Mouse (Mus musculus): ENCODE data around the gene Arl13a. TPM values are rescaled to one million over a fixed set of nuclear protein-coding genes. Genes with fewer than 3 reads are reported as not detected.
"Not testable (repeated sequence)": the region's sequence is repeated elsewhere in the genome, so short reads cannot be mapped to it uniquely, and the experiment has no call there.

Gene Arl13a
- total RNA-seq (2021) = not detected in 2 replicates
- long read RNA-seq = 0 reads

- not testable (repeated sequence) for DNase-seq
These were observed at the start of gene Arl13a for GRCm38 (mm10) chrX:134187201-134187600. Arl13a (plus strand) TSS chrX:134187501.

GRCm38 (mm10) chrX:134140024-134140423 is 47.3 kb upstream of the Arl13a start:
- DNase-seq = no peak

DNA sequence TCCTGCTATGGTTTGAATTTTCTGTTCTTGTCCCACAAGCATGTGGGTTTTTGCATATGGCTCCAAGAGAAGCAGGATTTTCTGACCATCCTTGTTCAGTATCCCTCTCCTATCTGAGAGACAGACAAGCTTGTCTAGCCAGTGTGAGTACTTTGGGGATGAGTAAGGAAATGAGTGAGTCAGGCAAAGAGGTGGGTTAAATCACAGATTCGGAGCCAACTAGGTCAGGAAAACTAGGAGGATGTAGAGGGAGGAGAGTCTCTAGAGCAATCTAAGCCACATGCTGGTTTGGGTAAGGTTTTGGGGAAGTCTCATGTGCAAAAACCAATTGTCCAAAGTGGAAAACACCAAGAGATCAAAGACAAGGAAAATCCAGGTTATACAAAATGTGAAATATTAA is 45.8 kb upstream of the Arl13a start:
- DNase-seq = no peak

- DNase-seq = no peak
These were observed 45.3 kb upstream of the Arl13a start for GRCm38 (mm10) chrX:134141986-134142385.

DNA sequence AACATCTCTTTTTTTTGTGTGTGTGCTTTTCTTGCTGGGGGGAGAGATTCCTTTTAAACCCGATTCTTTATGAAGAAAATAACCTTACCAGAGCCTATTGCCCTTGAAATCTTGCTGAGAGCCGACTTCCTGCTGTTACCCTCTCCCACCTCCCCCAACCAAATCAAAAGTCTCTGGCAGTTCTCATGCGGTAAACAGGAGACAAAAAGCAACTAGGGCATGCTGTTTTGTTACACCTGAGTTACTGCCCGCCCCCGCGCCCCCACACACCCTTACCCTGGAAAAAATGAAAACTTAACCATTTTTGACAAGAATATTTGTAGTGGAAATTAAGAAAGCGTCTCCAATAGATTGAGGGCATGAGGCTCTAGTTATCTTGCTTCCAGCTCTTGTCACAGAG is 29.1 kb upstream of the Arl13a start:
- DNase-seq = no peak

DNA sequence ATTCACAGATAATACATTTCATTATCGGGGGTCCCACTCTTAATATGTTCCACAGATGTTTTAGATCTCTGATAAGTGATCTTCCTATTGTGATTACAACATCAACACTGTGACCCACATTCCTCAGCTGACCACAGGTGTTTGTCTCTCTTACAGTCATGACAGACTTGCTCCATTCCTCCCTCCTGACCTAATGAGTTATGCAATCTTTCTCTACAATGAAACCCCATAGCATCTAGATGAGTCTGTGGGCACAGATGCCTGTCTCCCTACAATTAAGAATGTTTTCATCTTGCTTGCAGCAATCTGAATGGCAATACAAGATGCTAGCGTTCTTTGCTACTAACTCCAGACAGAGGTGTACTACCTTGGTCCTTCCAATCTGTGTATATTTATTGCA is 26.9 kb upstream of the Arl13a start:
- no peak for DNase-seq

DNA sequence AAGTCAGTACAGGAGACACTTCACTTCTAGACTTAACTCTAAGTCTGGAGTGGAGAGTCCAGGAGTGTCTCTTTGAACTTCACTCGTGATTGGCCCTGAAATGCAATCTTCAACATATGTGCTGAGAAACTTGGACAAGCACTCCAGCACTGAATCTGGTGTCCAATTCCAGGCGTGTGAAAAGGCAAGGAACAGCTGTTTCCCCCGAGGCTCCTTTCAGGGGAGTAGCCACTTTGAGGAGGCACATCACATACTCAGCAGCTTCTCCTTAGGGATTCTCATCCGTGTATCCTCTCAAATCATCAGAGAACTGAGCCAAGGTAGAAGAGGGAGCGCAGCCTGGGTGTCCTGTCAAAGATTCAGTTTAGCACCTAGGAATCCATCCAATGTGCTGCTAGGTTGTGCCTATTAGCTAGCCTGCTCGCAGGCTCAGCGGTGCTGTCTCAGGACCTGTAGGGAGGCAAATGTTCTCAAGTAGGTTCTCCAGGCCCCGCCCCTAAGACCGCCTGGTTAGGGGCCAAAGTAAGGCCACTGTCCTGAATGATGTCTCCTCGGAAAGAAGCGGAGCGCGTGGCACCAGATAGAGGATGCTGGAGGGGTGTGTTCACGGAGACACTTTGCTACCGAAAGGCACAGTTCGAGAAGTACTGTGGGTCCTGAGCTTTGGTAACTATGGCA is 25.1 kb upstream of the Arl13a start, which contains the start of gene Xkrx:
Gene Xkrx, minus strand, starts transcription at position 34 of the 678 bp plus-strand sequence.
- no peak for DNase-seq

- DNase-seq = no peak
These were observed 24.5 kb upstream of the Arl13a start for GRCm38 (mm10) chrX:134162826-134163225.

GRCm38 (mm10) chrX:134163484-134163883 is 23.8 kb upstream of the Arl13a start:
- no peak for DNase-seq

GRCm38 (mm10) chrX:134170584-134170983 is 16.7 kb upstream of the Arl13a start:
- no peak for DNase-seq

DNA sequence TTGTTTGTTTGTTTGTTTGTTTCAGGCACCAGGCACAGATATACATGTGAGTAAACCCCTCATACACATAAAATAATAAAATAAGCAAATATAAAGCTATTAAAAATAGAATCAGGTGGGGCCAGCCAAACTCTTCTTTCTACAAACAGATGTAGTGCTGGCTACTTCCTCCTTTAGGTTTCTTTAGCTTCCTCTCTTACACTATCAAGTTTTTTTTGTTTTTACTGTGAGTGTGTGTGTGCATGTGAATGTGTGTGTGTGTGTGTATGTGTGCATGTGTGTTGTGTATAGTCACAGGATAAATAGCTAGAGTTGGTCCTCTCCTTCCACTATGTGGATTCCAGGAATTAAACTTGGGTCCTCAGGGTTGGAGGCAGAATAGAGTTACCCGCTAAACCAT is 12.6 kb upstream of the Arl13a start:
- DNase-seq = no peak

GRCm38 (mm10) chrX:134208491-134208890 is 21.2 kb downstream of the Arl13a start:
- DNase-seq = no peak

- DNase-seq = no peak
These were observed 23.9 kb downstream of the Arl13a start for GRCm38 (mm10) chrX:134211151-134211642.

GRCm38 (mm10) chrX:134218161-134218560 is 30.9 kb downstream of the Arl13a start:
- no peak for DNase-seq

DNA sequence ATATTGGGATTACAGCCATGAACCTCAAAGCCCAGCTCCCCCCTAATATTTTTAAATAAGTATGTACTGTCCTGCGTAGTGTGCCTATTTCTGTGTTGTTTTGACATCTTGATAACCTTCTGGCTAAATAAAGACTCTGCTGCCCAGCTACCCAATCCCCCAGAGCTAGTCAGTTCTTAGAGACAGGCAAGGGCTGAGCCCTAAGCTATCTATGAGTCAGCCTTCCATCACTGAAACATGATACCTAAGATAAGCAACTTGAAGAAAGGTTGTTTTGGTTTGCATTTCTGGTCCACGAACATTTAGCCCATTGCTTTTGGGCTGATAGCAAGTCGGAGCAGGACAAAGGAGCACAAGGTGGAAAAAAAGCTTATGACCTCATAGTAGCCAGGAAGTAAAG is 33.3 kb downstream of the Arl13a start:
- no peak for DNase-seq

DNA sequence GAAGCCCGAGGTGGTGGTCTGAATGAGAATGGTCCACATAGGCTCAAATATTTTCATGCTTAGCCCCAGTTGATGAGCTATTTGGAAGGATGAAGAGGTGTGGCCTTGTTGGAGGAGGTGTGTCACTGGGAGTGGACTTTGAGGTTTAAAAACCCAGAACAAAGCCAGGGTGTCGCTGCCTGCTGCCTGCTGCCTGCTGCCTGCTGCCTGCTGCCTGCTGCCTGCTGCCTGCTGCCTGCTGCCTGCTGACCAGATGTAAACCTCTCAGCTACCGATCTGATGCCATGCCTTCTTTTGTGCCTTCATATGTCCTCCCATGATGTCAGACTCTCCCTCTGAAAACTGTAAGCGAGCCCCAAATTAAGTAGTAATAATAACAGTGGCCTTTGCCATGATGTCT is 34.6 kb downstream of the Arl13a start, which contains the start of gene Nox1:
Gene Nox1, minus strand, starts transcription at position 101 of the 400 bp plus-strand sequence.
- no peak for DNase-seq

- DNase-seq = no peak
These were observed 45.7 kb downstream of the Arl13a start for GRCm38 (mm10) chrX:134233048-134233447.

GRCm38 (mm10) chrX:134238266-134238665 is 51.0 kb downstream of the Arl13a start:
- no peak for DNase-seq

DNA sequence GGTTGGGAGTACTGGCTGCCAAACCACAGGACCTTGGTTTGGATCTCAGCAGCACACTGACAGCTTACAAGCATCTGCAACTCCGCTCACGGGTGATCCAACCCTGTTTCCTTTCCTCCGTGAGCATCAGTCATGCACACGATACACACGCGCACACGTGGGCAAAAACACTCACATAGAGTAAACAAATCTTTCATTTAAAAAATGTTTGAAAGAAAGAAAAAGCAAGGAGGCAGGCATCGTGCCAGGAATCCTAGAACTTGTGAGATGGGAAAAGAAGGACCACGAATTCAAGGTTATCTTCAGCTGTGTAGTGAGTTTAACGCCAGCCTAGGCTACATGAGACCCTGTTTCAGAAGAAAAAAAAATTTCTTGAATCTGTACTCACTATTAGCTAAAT is 58.6 kb downstream of the Arl13a start:
- DNase-seq = peak; percentile 3

DNA sequence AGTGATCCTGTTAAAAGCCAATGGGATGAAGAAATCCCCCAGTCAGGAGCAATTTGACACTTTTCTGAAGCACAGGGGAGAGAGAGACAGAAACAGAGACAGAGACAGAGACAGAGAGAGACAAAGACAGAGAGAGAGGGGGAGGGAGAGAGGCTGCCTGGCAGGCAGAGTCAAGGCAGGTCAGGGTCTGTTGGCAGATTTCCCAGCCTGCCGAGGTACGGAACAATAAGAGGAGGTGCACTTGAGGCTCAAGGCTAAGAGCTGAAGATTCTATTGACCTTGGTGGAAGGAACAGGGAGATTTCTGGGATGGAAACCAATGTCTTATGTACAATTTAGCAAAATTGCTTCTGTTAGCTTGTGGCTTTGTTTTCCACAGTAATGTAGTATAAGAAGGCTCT is 60.9 kb downstream of the Arl13a start:
- DNase-seq = peak; percentile 49
